Mouse (Mus musculus) layer of hippocampus, postnatal 36 days (tissue): ENCODE data around the gene Jade1. TPM values are rescaled to one million over a fixed set of nuclear protein-coding genes. Genes with fewer than 3 reads are reported as not detected.

ENCODE experiments used
- DNase-seq, 2 experiments: peaks; one replicate each; pipeline ENCODE4 v3.0.0; 2022
- total RNA-seq, 2 experiments: library from RNA; stranded (reverse); gene quantifications; 2 replicates each; pipeline ENCODE4 v1.2.3; 2021

Jade1 gene
- 10 to 100 TPM; 26.5 to 29.1 TPM for total RNA-seq

DNA sequence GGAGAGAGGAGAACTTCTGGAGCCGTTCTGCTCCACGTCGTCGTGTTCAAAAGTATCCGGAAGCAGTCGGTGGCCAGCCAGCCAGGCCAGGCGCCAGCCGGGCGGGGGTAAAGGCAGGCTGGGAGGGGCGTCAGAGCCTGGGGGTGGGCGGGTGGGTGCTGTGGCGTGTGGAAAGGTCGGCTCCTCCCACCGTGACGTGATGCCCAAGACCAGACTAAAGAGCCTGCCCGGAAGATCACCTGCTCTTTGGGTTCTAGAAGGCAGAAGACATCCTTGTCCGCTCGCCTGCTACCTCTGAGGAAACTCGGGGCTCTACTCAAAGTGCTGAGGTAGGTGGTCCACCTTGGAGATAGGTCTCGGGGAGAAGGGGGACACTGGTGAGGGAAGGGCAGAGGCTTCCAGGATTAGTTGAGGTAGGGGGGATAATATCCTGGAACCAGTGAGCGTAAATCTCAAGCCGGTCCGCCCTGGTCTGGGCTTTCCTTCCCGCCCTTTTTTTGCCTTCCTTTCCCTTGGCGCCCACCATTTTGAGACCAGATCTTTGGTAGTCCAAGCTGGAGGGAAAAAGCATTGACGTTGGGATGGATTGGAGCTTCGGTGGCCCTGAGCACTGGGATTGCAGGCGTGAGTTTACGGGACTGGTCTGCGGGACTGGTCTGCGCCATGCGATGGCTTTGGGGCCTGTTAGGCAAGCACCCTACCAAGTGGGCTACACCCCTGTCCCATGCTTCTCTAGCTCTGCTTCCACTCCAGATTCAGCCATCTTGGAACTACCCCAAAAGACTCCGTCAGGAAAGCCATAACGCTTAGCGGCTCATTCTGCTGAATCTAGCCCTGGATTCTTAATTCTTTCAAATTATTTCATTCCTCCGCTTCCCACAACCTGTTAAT lies at the start of gene Jade1:
Gene Jade1, plus strand, starts transcription at position 241 of the 891 bp plus-strand sequence.
- DNase-seq: no peak

DNA sequence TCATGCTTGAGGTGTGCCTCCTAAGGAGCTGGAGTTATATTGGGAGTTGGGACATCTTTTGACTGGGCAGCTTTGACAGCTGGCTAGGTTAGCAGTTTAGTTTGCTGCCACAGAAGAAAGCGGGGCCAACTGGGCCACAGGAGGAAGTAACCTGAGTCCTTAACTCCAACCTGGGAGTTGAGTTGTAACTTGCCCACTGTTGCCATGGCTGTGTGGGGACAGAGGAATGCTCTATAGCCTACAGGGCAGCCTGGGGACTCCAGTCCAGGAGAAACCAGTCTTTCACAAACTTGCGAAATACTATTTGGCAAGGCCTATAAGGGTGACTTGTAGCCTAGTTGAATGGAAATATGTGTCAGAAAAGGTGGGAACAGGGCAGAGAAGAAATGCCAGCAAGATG lies 46.1 kb upstream of the Jade1 start:
- DNase-seq: no peak

DNA sequence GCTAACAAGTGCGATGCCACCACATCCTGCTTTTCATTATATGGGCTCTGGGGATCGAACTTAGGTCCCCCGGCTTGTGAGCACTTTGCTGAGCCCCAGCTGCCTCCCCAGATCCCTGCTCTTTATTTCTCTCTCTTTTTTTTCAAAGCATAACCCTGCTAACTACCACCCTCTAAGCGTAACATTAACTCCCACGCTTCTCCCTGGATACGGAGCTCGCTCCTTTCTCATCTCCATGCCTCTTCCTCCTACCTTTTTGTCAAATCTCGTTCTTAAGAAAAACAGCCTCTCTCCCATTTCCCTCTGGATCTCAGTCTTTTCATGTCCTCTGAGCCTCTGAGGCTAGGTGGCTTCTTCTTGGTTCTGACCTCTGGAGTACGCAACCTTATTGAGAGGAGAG lies 45.3 kb upstream of the Jade1 start:
- no peak for DNase-seq

DNA sequence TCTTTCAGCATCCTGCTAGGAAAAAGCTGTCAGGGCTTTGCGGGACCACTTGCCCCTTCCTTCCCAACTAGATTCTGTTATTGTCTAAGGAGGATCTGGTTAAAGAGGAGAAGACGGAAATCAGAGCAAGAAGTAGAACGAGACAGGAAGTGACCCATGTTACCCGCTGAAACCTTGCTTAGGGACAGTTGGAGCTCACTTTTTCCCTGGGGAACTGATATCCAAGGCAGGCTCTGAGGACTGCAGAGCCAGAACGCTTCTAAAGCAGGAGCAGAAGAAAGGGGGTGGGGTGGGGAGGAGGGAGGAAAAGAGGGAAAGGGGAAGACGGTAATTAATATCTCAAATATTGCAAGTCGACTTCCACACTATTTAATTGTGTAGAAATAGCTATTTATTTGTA lies 44.8 kb upstream of the Jade1 start:
- DNase-seq: no peak

DNA sequence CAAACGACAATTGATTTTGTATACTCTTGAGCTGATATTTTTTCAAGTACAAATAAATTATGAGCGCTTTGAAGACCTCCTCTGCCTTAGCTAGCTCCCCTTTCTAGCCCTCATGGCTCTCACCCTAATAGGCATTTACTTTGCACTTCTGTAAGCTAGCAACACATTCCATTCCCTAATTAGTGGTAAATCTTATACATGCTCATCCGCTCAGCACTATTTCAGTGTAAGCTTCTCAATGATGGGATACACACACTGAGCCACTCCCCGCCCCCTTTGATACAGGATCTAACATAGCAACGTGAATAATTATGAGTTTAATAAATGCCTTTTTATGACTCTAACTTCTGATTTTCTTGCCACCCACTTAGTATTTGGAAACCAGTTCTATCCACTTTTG lies 41.5 kb upstream of the Jade1 start:
- no peak for DNase-seq

DNA sequence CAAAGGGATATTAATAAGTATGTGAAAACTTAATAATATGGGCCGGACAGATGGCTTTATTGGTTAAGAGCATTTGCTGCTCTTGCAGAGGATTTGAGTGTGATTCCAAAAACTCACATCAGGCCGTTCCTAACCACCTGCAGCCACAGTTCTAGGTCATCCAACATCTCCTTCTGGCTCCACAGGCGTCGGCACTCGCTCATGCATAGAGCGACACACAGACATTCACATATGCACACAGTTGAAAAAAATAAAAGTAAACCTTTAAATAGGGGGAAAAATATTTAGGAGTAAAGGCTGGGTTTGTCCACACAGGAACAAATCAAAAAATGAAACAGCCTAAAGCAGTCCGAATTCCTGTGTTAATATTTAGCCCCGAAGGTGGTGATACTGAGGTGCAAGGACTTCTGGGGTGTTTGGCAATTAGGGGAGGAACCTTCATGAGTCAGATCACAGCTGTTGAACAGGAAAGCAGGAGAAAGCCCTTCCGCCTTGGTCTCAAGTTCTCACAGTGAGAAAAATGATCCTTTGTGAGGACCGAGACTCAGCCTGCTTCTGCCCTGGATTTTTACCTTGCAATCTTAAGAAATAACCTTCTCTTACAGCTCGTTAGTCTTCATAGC lies 40.7 kb upstream of the Jade1 start:
- no peak for DNase-seq

DNA sequence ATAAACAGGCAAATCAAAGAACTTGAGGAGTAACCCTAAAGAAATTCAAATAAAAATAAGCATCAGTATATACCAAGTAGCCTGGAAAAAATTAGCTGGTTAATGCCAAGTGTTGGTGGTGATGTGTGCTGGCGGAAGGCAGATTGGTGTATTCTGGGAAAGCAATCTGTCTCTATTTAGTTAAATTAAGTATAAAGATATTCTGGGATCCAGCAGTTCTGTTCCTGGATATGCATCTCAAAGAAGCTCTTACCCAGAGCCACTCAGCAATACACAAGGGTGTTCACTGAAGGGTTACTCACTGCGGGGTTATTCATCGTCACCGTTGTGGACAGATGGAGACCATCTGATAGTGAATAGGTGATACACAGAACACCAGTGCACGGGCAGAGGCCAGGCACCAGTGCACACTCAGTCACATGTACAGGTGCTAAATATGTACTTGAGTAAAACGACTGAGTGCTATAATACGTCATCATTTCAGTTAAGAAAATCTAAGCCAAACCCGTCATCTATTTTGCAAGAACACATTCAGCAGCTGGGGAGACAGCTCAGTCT lies 38.5 kb upstream of the Jade1 start:
- DNase-seq: no peak

DNA sequence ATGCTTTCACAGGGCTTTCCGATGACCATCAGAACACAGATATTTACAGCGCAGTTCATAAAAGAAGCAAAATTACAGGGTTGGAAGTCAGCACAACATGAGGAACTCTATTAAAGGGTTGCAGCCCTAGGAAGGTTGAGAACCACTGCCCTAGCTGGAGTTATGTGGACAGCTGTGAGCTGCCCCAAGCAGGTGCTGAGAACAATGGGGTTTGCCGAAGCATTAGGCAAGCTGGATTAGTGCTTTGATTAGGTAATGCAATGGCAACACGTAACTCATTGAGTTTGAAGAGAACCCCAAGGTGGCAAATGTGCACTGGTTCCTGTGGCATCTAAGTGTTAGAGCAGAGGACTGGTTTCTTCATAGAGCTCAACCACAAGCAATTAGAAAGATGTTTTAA lies 34.6 kb upstream of the Jade1 start:
- no peak for DNase-seq

DNA sequence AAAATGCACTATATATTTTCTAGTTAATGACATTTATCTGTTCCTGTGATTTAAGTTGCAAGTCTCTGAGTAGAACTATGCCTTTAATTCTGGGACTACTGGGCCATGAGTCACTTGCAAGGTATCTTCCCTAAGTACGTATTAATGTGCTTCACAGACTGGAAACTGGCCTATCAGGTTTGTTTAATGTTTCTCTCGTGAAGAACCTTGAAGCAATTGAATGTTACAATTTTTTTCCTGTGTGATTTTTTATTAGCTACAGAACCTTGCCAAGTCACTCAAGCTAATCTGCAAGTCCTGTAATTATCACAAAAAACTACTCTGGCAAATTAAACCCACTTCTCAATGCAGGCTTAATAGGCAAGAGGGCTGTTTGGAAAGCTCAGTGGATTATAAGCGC lies 33.8 kb upstream of the Jade1 start:
- DNase-seq: no peak

DNA sequence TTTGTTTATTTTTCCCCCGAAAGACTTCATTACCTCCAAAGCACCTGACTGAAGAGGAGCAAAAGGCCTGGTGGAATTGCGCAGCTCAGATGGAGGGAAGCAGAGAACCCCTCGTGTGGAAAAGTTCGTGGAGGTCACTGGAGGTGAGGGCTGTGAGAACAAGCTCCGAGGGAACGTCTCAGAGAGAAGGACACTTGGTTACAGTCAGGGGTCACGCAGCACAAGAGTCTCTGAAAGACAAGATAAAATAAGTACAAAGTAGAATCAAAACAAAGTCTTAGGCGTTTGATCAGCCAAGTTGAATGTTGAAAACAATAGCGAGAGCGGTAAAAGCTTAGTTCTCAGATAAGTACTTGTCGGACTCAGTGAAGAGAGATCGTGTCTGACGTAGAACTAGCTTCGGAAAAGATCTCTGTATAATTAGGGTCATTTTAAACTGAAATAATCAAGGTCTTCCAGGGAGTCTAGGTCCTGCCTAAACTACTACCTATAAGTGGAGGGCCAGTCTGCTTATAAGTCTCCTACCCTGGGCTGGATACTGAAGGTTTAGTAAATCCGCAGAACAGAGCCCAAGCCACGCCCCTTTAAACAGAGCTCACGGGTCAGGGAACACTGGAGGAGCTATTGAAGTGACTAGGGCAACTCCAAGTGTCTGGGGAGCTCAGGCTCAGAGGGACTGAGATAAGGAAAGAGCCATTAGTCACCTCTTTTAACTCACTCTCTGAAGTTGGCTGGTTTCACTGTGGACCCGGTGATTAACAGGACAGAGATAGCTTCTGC lies 33.1 kb upstream of the Jade1 start:
- DNase-seq: no peak

DNA sequence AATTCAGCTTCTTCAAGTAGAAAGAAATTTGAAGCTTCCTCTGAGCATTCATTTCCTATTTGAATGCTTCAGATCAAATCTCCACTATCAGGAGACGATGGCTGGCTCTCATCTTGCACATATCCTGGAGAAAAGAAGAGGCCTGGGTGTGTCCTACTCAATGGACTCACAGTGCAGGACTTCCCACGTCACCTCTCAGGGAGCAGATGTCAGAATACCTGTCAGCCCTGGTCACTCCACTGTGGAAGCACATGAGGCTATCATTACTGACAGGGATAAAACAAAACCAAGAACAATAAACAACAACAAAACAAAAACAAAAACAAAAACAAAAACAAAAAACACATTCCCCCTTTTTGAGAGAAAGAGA lies 32.5 kb upstream of the Jade1 start:
- no peak for DNase-seq

DNA sequence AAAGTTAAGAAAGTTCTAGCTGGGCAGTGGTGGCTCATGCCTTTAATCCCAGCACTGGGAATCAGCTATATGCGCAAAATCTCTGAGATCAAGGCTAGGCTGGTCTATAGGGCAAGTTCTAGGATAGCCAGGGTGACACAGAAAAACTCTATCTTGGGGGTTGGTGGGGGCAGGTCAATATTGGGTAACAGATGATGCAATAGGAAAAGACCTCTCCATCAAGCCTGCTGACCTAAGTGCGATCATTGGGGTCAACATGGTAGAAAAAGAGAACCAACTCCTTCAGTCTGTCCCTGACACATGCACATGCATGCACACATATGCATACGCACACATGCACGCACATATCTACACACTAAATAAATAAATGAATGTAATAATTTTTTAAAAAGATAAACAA lies 32.1 kb upstream of the Jade1 start:
- DNase-seq: no peak

DNA sequence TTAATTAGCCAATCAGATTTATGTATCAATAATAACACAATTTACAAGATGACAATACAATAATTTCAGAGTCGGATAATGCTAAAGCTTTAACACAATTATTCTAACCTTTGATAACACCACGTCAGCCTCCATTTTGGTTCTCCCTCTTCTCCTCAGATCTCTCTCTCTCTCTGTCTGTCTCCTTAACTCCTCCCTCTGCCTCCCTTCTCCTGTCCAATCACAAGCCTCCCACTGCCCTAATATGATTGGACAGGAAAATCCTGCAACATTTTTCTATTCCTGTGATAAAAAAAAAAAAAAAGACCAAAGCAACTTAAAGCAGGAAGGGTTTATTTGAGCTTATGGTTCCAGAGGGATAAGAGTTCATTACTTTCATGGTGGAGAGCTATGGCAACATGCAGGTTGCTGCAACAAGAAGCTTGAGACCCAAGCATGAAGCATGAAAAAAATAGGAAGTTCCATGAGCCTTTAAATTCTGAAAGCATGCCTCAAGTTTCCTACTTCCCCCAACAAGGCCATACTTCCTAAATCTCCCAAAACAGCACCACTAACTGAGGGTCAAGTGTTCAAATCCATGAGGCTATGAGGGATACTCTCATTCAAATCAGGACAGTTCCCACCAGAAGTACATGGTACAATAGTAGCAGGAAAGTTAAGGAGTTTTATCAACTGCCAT lies 27.1 kb upstream of the Jade1 start:
- DNase-seq: no peak

DNA sequence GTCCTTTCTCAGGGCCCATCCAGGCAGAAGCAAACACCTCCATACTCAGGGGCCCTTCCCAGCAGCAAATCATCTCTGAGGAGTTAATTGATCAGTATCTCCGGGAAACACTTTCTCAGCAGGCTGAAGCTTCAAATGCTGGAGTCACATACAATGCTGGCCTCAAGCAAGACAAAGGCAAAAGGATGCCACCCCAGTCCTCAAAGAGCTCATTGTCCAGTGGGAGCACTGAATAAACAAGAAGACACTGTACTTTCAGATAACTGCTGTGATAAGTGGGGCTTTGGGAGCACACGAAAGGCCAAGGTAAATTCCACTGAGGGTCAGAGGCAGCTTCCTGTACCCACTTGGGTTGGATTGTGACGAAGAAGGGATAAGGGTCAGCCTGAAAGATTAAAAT lies 25.4 kb upstream of the Jade1 start:
- DNase-seq: no peak

DNA sequence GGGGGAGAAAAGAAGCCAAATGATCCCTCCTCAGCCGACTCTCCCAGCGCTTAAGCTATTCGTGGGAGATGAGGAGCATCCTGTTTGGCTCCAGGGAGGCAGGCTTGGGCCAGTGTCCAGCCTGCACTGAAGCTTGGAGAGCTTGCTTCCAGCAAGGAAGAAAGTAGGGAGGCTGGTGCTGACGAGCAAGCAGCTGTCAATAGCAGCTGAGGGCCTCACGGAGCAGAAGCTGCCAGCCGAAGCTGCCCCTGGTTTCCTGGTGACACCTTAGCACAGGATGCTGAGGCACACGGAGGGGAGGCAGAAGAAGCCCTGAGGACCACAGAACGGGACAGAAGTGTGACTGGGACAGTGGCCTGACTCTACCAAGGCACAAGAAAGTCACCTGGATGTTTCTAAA lies 24.0 kb upstream of the Jade1 start:
- DNase-seq: no peak

DNA sequence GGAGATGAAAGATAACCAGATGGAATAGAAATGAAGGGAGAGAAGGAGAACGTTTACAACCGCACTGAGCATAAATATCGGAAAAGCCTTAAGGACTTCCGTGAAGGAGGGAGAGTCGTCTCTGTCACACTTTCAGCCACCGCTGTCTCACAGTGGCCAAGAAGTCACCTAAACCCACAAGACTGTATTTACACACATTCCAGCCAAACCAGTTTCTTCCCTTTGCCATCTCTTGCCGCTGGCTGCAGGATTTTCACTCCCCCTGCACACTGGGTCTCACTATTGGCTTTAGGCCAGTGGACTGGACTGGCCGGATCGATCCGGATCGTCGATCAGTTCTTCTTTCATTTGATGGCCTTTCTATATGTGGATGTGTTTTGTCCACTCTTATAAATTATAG lies 23.4 kb upstream of the Jade1 start:
- DNase-seq: no peak

DNA sequence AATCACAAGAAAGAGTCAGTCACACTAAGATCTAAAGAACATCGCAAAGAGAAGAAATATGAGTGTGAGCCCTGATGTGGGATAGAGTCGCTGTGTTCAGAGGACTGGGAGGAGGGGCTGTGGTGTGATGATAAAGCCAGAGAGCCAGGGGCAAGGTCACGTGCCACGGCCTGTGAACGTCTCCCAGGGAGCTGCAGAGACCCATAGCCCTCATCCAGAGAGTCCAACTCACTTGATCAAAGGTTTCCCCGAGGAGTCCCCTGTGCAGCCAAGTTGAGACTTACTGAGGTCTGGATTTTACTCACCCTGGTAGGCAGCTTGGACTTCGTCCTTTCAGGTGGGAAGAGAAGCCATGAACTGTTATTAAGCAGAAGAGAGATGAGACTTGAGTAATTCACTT lies 21.9 kb upstream of the Jade1 start:
- DNase-seq: no peak

DNA sequence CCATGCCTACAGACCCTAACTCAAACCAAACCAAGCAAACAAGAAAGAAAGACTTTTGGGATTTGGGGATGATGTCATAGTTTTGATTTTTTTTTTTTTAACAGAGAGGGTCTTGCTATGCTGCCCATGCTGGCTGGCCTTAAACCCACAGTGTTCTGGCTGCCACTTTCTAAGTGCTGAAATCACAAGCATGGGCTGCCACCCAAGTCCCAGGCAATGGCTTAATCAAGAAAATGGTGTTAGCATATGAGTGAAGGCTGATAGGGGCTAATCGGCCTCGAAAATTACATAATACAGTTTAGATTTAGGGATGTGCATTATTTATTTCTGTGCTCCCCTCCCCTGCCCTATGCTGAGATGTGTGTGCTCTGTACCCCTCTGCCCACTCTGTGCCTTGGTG lies 17.6 kb upstream of the Jade1 start:
- DNase-seq: no peak

DNA sequence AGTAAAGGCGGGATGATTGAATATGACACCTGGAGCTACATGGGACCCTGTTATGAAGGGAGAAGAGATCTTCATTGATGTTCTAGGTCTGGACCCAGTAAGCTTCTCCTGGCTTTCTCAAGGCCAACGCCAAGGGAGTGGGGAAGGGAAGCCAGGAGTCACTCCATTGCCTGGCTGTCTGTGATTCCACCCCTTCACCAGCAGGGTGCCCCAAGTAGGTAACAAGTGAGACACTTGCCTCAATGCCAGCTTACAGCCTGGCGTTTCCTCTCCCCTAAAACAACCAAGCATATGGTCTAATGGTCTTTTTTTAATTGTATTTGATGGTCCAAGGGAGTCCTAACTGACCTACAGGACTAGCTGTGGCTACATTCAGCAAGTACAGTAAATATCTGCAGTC lies 14.2 kb upstream of the Jade1 start:
- DNase-seq: no peak

DNA sequence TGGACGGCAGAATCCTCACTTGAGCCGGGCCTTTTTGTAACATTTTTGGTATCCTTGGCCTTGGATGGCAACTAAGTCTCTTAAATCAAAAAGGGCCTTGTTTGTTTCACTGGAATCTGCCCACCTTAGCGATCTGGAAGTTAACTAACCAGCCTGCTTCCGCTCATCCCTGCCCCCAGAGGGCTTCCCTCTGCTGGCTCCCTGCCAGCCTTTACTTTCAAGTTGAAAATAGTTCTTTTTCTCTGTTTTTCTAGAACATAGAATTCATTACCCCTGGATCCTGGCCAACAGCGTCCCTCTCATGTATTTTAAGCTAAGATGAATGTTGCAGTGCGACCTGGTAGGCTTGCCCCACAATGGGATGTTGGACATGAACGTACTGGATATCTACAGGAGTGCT lies 11.1 kb upstream of the Jade1 start:
- no peak for DNase-seq

DNA sequence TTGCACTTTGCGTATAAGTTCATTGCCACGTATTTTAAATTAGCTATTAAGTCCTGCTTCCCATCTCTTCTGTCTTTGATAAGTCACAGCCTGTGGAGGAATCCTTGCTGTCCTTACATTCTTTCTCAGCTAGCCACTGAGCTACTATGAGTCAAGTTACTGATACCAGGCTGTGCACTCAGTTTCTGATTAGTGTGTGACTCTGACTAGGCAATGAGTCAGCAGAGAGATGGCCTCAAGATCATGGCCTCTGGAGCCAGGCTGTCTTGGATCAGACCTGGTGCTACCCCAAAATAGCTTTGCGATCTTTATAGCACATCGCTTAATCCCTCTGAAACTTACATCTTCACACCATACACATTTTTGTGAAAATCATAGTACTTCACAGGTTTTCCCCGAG lies 8.2 kb upstream of the Jade1 start:
- DNase-seq: no peak

DNA sequence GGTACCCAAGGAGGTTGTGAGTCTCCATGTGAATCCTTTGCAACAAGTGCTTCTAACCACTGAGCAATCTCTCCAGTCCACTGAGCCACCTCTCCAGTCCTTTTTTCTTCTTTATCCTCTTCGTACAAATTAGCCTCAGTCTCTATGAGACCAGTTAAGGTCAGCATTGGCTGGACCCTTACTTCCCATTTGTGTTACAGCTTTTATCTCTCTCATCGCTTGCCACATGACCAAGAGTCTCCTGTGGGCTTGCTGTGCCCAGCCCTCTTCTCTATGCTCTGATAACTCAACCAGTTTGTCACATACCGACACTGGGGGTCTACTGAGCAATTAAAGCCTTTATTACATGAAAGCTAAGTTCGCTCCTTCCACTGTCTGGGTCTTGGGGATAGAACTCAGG lies 7.3 kb upstream of the Jade1 start:
- no peak for DNase-seq

DNA sequence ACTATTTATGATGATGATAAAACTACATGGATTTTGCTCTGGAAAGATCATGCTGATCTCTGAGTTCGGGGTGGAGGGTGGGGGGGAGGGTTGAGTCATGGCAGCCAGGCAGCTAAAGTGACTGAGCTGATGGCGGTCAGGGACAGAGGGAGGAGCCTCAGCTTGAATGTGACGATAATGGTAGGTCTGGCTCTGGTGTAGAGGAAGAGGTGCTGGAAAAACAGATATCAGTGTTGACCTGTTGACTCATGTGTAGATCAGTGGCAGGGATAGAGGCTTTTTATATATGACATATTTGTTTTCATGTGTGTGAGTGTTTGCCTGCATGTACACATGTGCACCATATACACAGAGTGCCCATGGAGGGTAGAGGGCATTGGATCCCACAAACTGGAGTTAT lies 3.9 kb upstream of the Jade1 start:
- DNase-seq: no peak
